Mouse (Mus musculus): Measurements from ENCODE around the gene Tap1.

- TF ChIP-seq POLR2A (IDR thresholded peaks at IDR 0.05; ENCODE audit: low read depth, low read length) (peak; percentile 80), HCFC1 (IDR thresholded peaks at IDR 0.05; ENCODE audit: low read depth, low read length) (peak; percentile 47), JUND (conservative IDR thresholded peaks at IDR 0.05; ENCODE audit: low read depth, low read length) (no peak), KAT2A (IDR thresholded peaks at IDR 0.05; ENCODE audit: insufficient replicate concordance, low read length) (no peak), ZKSCAN1 (IDR thresholded peaks at IDR 0.05; ENCODE audit: borderline replicate concordance, low read depth, low read length) (no peak), CTCF (conservative IDR thresholded peaks at IDR 0.05 in 1 of 2, IDR thresholded peaks at IDR 0.05 in 1 of 2; ENCODE audit: low read depth in 2 of 2, low read length in 2 of 2) (no peak), ZNF384 (IDR thresholded peaks at IDR 0.05; ENCODE audit: low read depth, low read length) (no peak), ELF1 (IDR thresholded peaks at IDR 0.05; ENCODE audit: low read depth, low read length) (peak; percentile 16), GABPA (IDR thresholded peaks at IDR 0.05; ENCODE audit: insufficient replicate concordance, low read depth, low read length) (no peak), MYC (IDR thresholded peaks at IDR 0.05; ENCODE audit: low read depth, low read length) (no peak; the same call in 1 of the 2 replicates), MAZ (IDR thresholded peaks at IDR 0.05; ENCODE audit: low read depth, low read length) (no peak), NRF1 (IDR thresholded peaks at IDR 0.05; ENCODE audit: low read depth, low read length) (peak; percentile 82)
Measured at GRCm38 (mm10) chr17:34187261-34187916, at the start of gene Tap1, which contains the start of gene Psmb9.

Measured in CH12.LX (cell line).